Mouse (Mus musculus) kidney, postnatal 0 days (tissue): ENCODE results near the gene Armc9. TPM values are rescaled to one million over a fixed set of nuclear protein-coding genes. Genes with fewer than 3 reads are reported as not detected.

ENCODE experiments used
- ATAC-seq: fragments of 200-750 bp; cut with Nextera tagmentation; replicated peaks from 2 replicates; pipeline ENCODE4 v1.8.0; 2017; ENCODE audit warnings: low read depth, moderate number of reproducible peaks, moderate TSS enrichment, moderate library complexity; ENCODE audit not compliant: low FRiP score
- DNase-seq: peaks from one replicate; pipeline ENCODE4 v3.0.0-alpha.2; 2016; ENCODE audit warnings: low spot score
- H3K27ac ChIP-seq: fragments of 300-500 bp; sonication (generic); 2 replicates; pipeline ENCODE4 v1.5.1; 2014; ENCODE audit warnings: mild to moderate bottlenecking
- H3K27me3 ChIP-seq: fragments of 300-500 bp; sonication (generic); 2 replicates; pipeline ENCODE4 v1.6.1; 2014; ENCODE audit warnings: low read length, mixed read lengths; ENCODE audit not compliant: insufficient read depth
- H3K36me3 ChIP-seq: fragments of 300-500 bp; sonication (generic); 2 replicates; pipeline ENCODE4 v1.6.1; 2014; ENCODE audit warnings: low read length, mixed read lengths; ENCODE audit not compliant: insufficient read depth
- H3K4me1 ChIP-seq: fragments of 300-500 bp; sonication (generic); replicated peaks from 2 replicates; pipeline ENCODE4 v1.6.1; 2014; ENCODE audit warnings: antibody characterized with exemption, low read length, mixed read lengths; ENCODE audit not compliant: insufficient read depth
- H3K4me2 ChIP-seq: fragments of 300-500 bp; sonication (generic); 2 replicates; pipeline ENCODE4 v1.6.1; 2014; ENCODE audit warnings: mild to moderate bottlenecking, low read length, moderate library complexity, mixed read lengths
- H3K4me3 ChIP-seq: fragments of 300-500 bp; sonication (generic); replicated peaks from 2 replicates; pipeline ENCODE4 v1.5.1; 2014; ENCODE audit warnings: low read depth, low read length
- H3K9ac ChIP-seq: fragments of 300-500 bp; sonication (generic); 2 replicates; pipeline ENCODE4 v1.6.1; 2014; ENCODE audit warnings: low read depth, low read length
- H3K9me3 ChIP-seq: fragments of 300-500 bp; sonication (generic); replicated peaks from 2 replicates; pipeline ENCODE4 v1.6.1; 2016; ENCODE audit warnings: low read length, inconsistent platforms, mixed read lengths
- CTCF ChIP-seq: IDR thresholded peaks from 2 replicates; pipeline ENCODE4 v1.5.1; 2016; ENCODE audit warnings: antibody characterized with exemption, low read depth, mild to moderate bottlenecking, moderate library complexity
- WGBS: fragments of 180-500 bp; shearing (Covaris S2); extraction: QIAGEN DNeasy Blood & Tissue Kit; methylation state at CpG from one replicate; pipeline ENCODE4 v1.1.7; 2014; 5-methylcytosine and 5-hydroxymethylcytosine counted together
- polyA plus RNA-seq: library from polyadenylated mRNA; unstranded; fragments of >200 nt; fragmentation: Nextera tagmentation; extraction: Ambion mirVana; gene quantifications from 2 replicates; pipeline ENCODE4 v1.2.1, GENCODE M21; 2015

The Armc9 gene
- polyA plus RNA-seq, 1 experiment from 2014 or later: 16.5 TPM

GRCm38 (mm10) chr1:86148161-86148560, 6.4 kb upstream of the Armc9 start:
- no peak for TF ChIP-seq CTCF
- no peaks in the 10 kb centered on the region for H3K36me3 ChIP-seq
- DNase-seq: no peak
- no peak overlapping the region for H3K27ac ChIP-seq
- no peaks in the 10 kb centered on the region for H3K9me3 ChIP-seq
- no peak overlapping the region for H3K4me3 ChIP-seq
- H3K9ac ChIP-seq: no peak overlapping the region
- WGBS: 72% methylated on average over 9 of the region's 9 CpGs
- H3K4me2 ChIP-seq: no peak overlapping the region
- no peak for ATAC-seq
- H3K4me1 ChIP-seq: no peaks in the 10 kb centered on the region
- H3K27me3 ChIP-seq: no peaks in the 10 kb centered on the region

GRCm38 (mm10) chr1:86150929-86151328, 3.7 kb upstream of the Armc9 start:
- H3K4me1 ChIP-seq: peaks cover 10% of the 10 kb centered on the region; the same call in 1 of the 2 replicates
- ATAC-seq: no peak
- 84% methylated on average over 6 of the region's 6 CpGs for WGBS
- no peak overlapping the region for H3K4me3 ChIP-seq
- no peaks in the 10 kb centered on the region for H3K36me3 ChIP-seq
- TF ChIP-seq CTCF: no peak
- no peak overlapping the region for H3K9ac ChIP-seq
- H3K4me2 ChIP-seq: no peak overlapping the region
- H3K27me3 ChIP-seq: no peaks in the 10 kb centered on the region
- H3K27ac ChIP-seq: no peak overlapping the region
- H3K9me3 ChIP-seq: no peaks in the 10 kb centered on the region
- DNase-seq: no peak

GRCm38 (mm10) chr1:86151376-86151775, 3.2 kb upstream of the Armc9 start:
- no peaks in the 10 kb centered on the region for H3K9me3 ChIP-seq
- H3K36me3 ChIP-seq: no peaks in the 10 kb centered on the region
- no peak overlapping the region for H3K9ac ChIP-seq
- H3K4me1 ChIP-seq: peaks cover 10% of the 10 kb centered on the region; the same call in 1 of the 2 replicates
- no peak for TF ChIP-seq CTCF
- H3K27me3 ChIP-seq: no peaks in the 10 kb centered on the region
- 76% methylated on average over 7 of the region's 7 CpGs for WGBS
- no peak overlapping the region for H3K4me3 ChIP-seq
- no peak for DNase-seq
- no peak overlapping the region for H3K27ac ChIP-seq
- H3K4me2 ChIP-seq: no peak overlapping the region
- ATAC-seq: no peak

GRCm38 (mm10) chr1:86152618-86153017, 2.0 kb upstream of the Armc9 start:
- H3K9me3 ChIP-seq: no peaks in the 10 kb centered on the region
- H3K4me2 ChIP-seq: no peak overlapping the region
- no peak overlapping the region for H3K9ac ChIP-seq
- ATAC-seq (no peak), DNase-seq (no peak)
- WGBS: 96% methylated on average over 1 of the region's 1 CpGs
- no peaks in the 10 kb centered on the region for H3K36me3 ChIP-seq
- no peak overlapping the region for H3K4me3 ChIP-seq
- TF ChIP-seq CTCF: peak; percentile 36; the same call in 1 of the 2 replicates
- peaks cover 10% of the 10 kb centered on the region; the same call in 1 of the 2 replicates for H3K4me1 ChIP-seq
- no peak overlapping the region for H3K27ac ChIP-seq
- H3K27me3 ChIP-seq: no peaks in the 10 kb centered on the region

GRCm38 (mm10) chr1:86154824-86155164, 214 bp downstream of the Armc9 start:
- Histone ChIP-seq H3K9ac (peak overlapping the region; percentile 77), H3K9me3 (no peaks in the 10 kb centered on the region), H3K27me3 (no peaks in the 10 kb centered on the region), H3K36me3 (0 out of 2 replicates have a peak, but pooled peaks cover 4% of the 10 kb centered on the region), H3K4me2 (peak overlapping the region; percentile 76), H3K4me1 (peaks cover 10% of the 10 kb centered on the region; the same call in 1 of the 2 replicates), H3K4me3 (peak overlapping the region; percentile 85), H3K27ac (no peak overlapping the region)
- under 1% methylated on average over 18 of the region's 18 CpGs for WGBS
- no peak for DNase-seq
- no peak; the same call in 1 of the 2 replicates for ATAC-seq
- TF ChIP-seq CTCF: no peak

- 80% methylated on average over 3 of the region's 3 CpGs for WGBS
- ATAC-seq (no peak), DNase-seq (no peak)
- Histone ChIP-seq H3K4me2 (no peak overlapping the region), H3K27me3 (no peaks in the 10 kb centered on the region), H3K4me1 (peaks cover 10% of the 10 kb centered on the region; the same call in 1 of the 2 replicates), H3K9me3 (no peaks in the 10 kb centered on the region), H3K9ac (no peak overlapping the region), H3K4me3 (no peak overlapping the region), H3K27ac (no peak overlapping the region), H3K36me3 (peaks cover 16% of the 10 kb centered on the region; the same call in 1 of the 2 replicates)
- no peak for TF ChIP-seq CTCF
These were observed 1.5 kb downstream of the Armc9 start for GRCm38 (mm10) chr1:86156075-86156474.

- ATAC-seq: no peak
- WGBS: 91% methylated on average over 6 of the region's 6 CpGs
- H3K4me1 ChIP-seq: peaks cover 10% of the 10 kb centered on the region; the same call in 1 of the 2 replicates
These were observed 2.0 kb downstream of the Armc9 start for GRCm38 (mm10) chr1:86156595-86156994.

More at GRCm38 (mm10) chr1:86156595-86156994, 2.0 kb downstream of the Armc9 start:
- Histone ChIP-seq H3K9ac (no peak overlapping the region), H3K9me3 (no peaks in the 10 kb centered on the region), H3K4me2 (no peak overlapping the region), H3K4me3 (no peak overlapping the region), H3K36me3 (peaks cover 21% of the 10 kb centered on the region; the same call in 1 of the 2 replicates), H3K27me3 (no peaks in the 10 kb centered on the region), H3K27ac (no peak overlapping the region)
- DNase-seq: no peak
- no peak for TF ChIP-seq CTCF
